ENCODE assay signal across 22 mouse cellular contexts in the genomic region with DNA sequence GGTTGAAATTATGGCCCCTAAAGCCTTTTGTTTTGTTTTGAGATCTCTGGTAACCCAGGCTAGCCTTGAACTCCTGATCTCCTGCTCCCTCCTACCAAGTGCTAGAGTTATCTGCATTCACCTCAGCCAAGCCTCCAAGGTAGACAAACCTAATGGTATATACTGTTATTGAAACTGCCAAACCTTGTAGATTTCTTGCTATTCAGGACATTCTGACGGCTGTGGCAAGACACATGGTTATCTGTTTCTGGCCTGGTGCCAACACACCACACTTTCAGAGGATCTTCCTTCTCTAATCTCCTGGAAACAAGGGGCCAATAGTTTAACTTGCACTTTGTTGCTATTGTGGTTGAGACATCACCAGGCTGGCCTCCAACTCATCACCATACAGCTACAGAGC. TPM values are rescaled to one million over a fixed set of nuclear protein-coding genes. Genes with fewer than 3 reads are reported as not detected.
DNase-seq lines count a peak whose midpoint lies in the region; ATAC-seq and TF ChIP-seq lines count a peak whose summit lies in the region.
"Had no signal": no experiment of that assay in that cellular context is flagged by ENCODE, and none has a peak within 500 bp of the region (broad histone marks: within the 10 kb centered on the region; RNA-seq: fewer than 3 reads in every experiment).

No protein-coding gene starts in this region.

- peak; percentile 66 for ATAC-seq in megakaryocyte progenitor cell, adult 5-6 weeks (replicated peaks; ENCODE audit: poor library complexity)
- ATAC-seq in liver, embryonic 12.5 days = no peak
- ATAC-seq: forebrain, embryonic 14.5 days; forebrain, postnatal 0 days; hindbrain, postnatal 0 days; inflammation-experienced regulatory T-cells, adult 6 months had no signal

- peak; percentile 13 for DNase-seq in retina, postnatal 1 day
- DNase-seq in retina, embryonic 14.5 days (ENCODE audit: low spot score) = no peak
- peak; percentile 94 for DNase-seq in MEL (ENCODE audit: low read depth, low spot score)
- DNase-seq in kidney, adult 9 months = no peak
- DNase-seq: adrenal gland, adult 2 months; adrenal gland, postnatal 14 days; cerebellum, adult 11 months; cerebellum, adult 2 months; forebrain, postnatal 0 days; gastrocnemius, adult 2 months; gastrocnemius, postnatal 14 days; heart, adult 18-20 months; heart, postnatal 14 days; heart, postnatal 4 days had no signal

- H3K27ac ChIP-seq in MEL (ENCODE audit: control insufficient read depth, low read depth, low read length) = no peak overlapping the region
- no peak overlapping the region for H3K27ac ChIP-seq in liver, embryonic 12.5 days
- H3K27ac ChIP-seq: forebrain, embryonic 10.5 days; gastrocnemius, adult 2 months; heart, embryonic 13.5 days; hindbrain, embryonic 14.5 days; hindbrain, postnatal 0 days had no signal

- no peak overlapping the region for H3K4me3 ChIP-seq in MEL (ENCODE audit: control insufficient read depth in 1 of 2, insufficient read depth in 1 of 2, low read depth in 2 of 2, low read length in 2 of 2)
- H3K4me3 ChIP-seq in liver, embryonic 12.5 days = no peak overlapping the region
- H3K4me3 ChIP-seq: forebrain, embryonic 10.5 days; gastrocnemius, adult 2 months; heart, embryonic 13.5 days had no signal

- no peaks in the 10 kb centered on the region for H3K79me2 ChIP-seq in MEL (ENCODE audit: control insufficient read depth, insufficient read depth, low read length, poor library complexity)

- no peak overlapping the region for H3K9ac ChIP-seq in MEL (ENCODE audit: control insufficient read depth, low read depth, low read length, poor library complexity, severe bottlenecking)
- H3K9ac ChIP-seq in liver, embryonic 12.5 days = no peak overlapping the region
- H3K9ac ChIP-seq: forebrain, postnatal 0 days; heart, embryonic 13.5 days; hindbrain, embryonic 14.5 days had no signal

- no peaks in the 10 kb centered on the region for H3K36me3 ChIP-seq in MEL (ENCODE audit: control insufficient read depth in 1 of 2, insufficient read depth in 2 of 2, low read length in 2 of 2)
- H3K36me3 ChIP-seq in liver, embryonic 12.5 days = no peaks in the 10 kb centered on the region
- H3K36me3 ChIP-seq: forebrain, embryonic 10.5 days; heart, embryonic 13.5 days had no signal

- no peaks in the 10 kb centered on the region for H3K27me3 ChIP-seq in MEL (ENCODE audit: control insufficient read depth in 1 of 2, insufficient read depth in 2 of 2, low read length in 2 of 2)
- peaks cover 5% of the 10 kb centered on the region; the same call in 1 of the 2 replicates for H3K27me3 ChIP-seq in liver, embryonic 12.5 days (replicated peaks)
- H3K27me3 ChIP-seq: heart, embryonic 13.5 days had no signal

- WGBS in liver, embryonic 12.5 days (ENCODE audit: insufficient replicate concordance) = 37% methylated on average over 1 of the region's 1 CpGs

- TF ChIP-seq POLR2A in MEL (IDR thresholded peaks at IDR 0.05; ENCODE audit: control insufficient read depth in 1 of 2, insufficient read depth in 1 of 2, low read depth in 1 of 2, low read length in 2 of 2, poor library complexity in 1 of 2) = no peak

- TF ChIP-seq EP300 in MEL (IDR thresholded peaks at IDR 0.05; ENCODE audit: low read depth in 1 of 2, low read length in 2 of 2) = peak; percentile 72 to 76

- no peak for TF ChIP-seq RAD21 in MEL (IDR thresholded peaks at IDR 0.05; ENCODE audit: low read depth, low read length)

- H3K4me2 ChIP-seq in liver, embryonic 12.5 days = no peak overlapping the region
- H3K4me2 ChIP-seq: heart, embryonic 13.5 days; hindbrain, embryonic 14.5 days had no signal

- no peak for TF ChIP-seq CTCF in MEL (IDR thresholded peaks at IDR 0.05 in 2 of 3, conservative IDR thresholded peaks at IDR 0.05 in 1 of 3; ENCODE audit: control insufficient read depth in 1 of 3, insufficient read depth in 1 of 3, low read depth in 2 of 3, low read length in 3 of 3, poor library complexity in 1 of 3, severe bottlenecking in 1 of 3)

- H3K9me3 ChIP-seq in MEL (replicated peaks; ENCODE audit: insufficient read depth, low read length) = no peaks in the 10 kb centered on the region
- H3K9me3 ChIP-seq in liver, embryonic 12.5 days (replicated peaks) = peaks cover 40% of the 10 kb centered on the region

- H3K4me1 ChIP-seq in MEL (ENCODE audit: control insufficient read depth in 1 of 2, insufficient read depth in 2 of 2, low read length in 2 of 2) = no peaks in the 10 kb centered on the region; a peak in 1 of 4 replicates
- H3K4me1 ChIP-seq in liver, embryonic 12.5 days = no peaks in the 10 kb centered on the region
- H3K4me1 ChIP-seq: forebrain, embryonic 10.5 days; heart, embryonic 13.5 days had no signal

TF ChIP-seq in MEL, 35 proteins besides CTCF, POLR2A, EP300 and RAD21:
- TF ChIP-seq KAT2A (conservative IDR thresholded peaks at IDR 0.05; ENCODE audit: low read depth, low read length) (no peak), TCF12 (IDR thresholded peaks at IDR 0.05; ENCODE audit: low read depth, low read length) (peak; percentile 62), E2F4 (IDR thresholded peaks at IDR 0.05; ENCODE audit: borderline replicate concordance, low read depth, low read length) (no peak), MXI1 (IDR thresholded peaks at IDR 0.05; ENCODE audit: low read depth, low read length) (peak; percentile 89), TBP (IDR thresholded peaks at IDR 0.05; ENCODE audit: low read depth, low read length) (peak; percentile 86), RCOR1 (IDR thresholded peaks at IDR 0.05; ENCODE audit: low read depth, low read length) (peak; percentile 10; the same call in 1 of the 2 replicates), ZC3H11A (IDR thresholded peaks at IDR 0.05; ENCODE audit: low read depth, low read length) (0 out of 2 replicates have a peak, but pooled peaks have one; percentile 15), MAX (IDR thresholded peaks at IDR 0.05; ENCODE audit: low read length) (peak; percentile 78), ETS1 (IDR thresholded peaks at IDR 0.05; ENCODE audit: low read depth, low read length) (peak; percentile 84), GATA1 (IDR thresholded peaks at IDR 0.05; ENCODE audit: low read depth, low read length) (peak; percentile 67), TAL1 (IDR thresholded peaks at IDR 0.05; ENCODE audit: low read length) (peak; percentile 67), SIN3A (IDR thresholded peaks at IDR 0.05; ENCODE audit: low read length) (peak; percentile 78), ZKSCAN1 (IDR thresholded peaks at IDR 0.05; ENCODE audit: low read depth, low read length) (no peak), MEF2A (IDR thresholded peaks at IDR 0.05; ENCODE audit: extremely low read depth, insufficient replicate concordance, low read depth, low read length, poor library complexity, severe bottlenecking) (no peak), MYC (IDR thresholded peaks at IDR 0.05; ENCODE audit: low read depth, low read length) (peak; percentile 84; the same call in 1 of the 2 replicates)

RNA-seq across cellular contexts. Expression of gene Gk5, which starts 24.0 kb away (rescaled TPM):
- total RNA-seq in MEL (2012; rRNA removed) = 4.0 and 4.1 TPM in 2 replicates
- 1 to 10 TPM in 1 of 2 experiments, not detected in 1; 6.2 TPM for polyA plus RNA-seq in MEL (2012; ENCODE audit: insufficient read depth in 1 of 2, insufficient read length in 2 of 2, low read depth in 1 of 2, low replicate concordance in 2 of 2, missing spikeins in 1 of 2)
- total RNA-seq in megakaryocyte progenitor cell, adult 5-6 weeks (2015) = 2.0 and 4.2 TPM in 2 replicates
- total RNA-seq in megakaryocyte progenitor cell, adult 5-6 weeks (2017) = 2.7 and 4.8 TPM in 2 replicates
- polyA plus RNA-seq in liver, embryonic 12.5 days (2016; fragmentation: Nextera tagmentation; extraction: Ambion mirVana) = 0.85 and 1.2 TPM in 2 replicates

Comparison
In these comparisons a context has a peak if more than half of its experiments do, and no peak if none do; other contexts are left out.
1. DNase-seq: peak in retina, postnatal 1 day (single experiment) and MEL (single experiment); none in retina, embryonic 14.5 days (single experiment) and kidney, adult 9 months (single experiment).